Mouse (Mus musculus) gastrocnemius, postnatal 10 days (tissue): ENCODE measurements around the gene Hist1h2ak. TPM values are rescaled to one million over a fixed set of nuclear protein-coding genes. Genes with fewer than 3 reads are reported as not detected.
"Not testable (repeated sequence)": the region's sequence is repeated elsewhere in the genome, so short reads cannot be mapped to it uniquely, and the experiment has no call there.

Source experiments
- DNase-seq: peaks from one replicate; pipeline ENCODE4 v3.0.0; 2021; ENCODE audit warnings: mixed read lengths
- total RNA-seq, 2 experiments: library from RNA; stranded (reverse); gene quantifications; 2 replicates each; pipeline ENCODE4 v1.2.3; 2021

Hist1h2ak gene
- total RNA-seq, 2 experiments from 2014 or later, result 71.7 to 78.9 TPM

GRCm38 (mm10) chr13:21755707-21756106 is 2.1 kb upstream of the Hist1h2ak start:
- no peak for DNase-seq

- not testable (repeated sequence) for DNase-seq
These were observed 821 bp upstream of the Hist1h2ak start for GRCm38 (mm10) chr13:21754294-21755001.

GRCm38 (mm10) chr13:21753051-21753523 is 540 bp downstream of the Hist1h2ak start:
- no peak for DNase-seq

GRCm38 (mm10) chr13:21752356-21752755 is 1.3 kb downstream of the Hist1h2ak start:
- DNase-seq, result no peak

GRCm38 (mm10) chr13:21751827-21752226 is 1.8 kb downstream of the Hist1h2ak start:
- DNase-seq, result no peak

- DNase-seq, result no peak
These were observed 2.2 kb downstream of the Hist1h2ak start for GRCm38 (mm10) chr13:21751417-21751816.

GRCm38 (mm10) chr13:21750159-21751017 is 3.2 kb downstream of the Hist1h2ak start, which contains the start of gene Hist1h4k:
Gene Hist1h4k (minus strand): TSS chr13:21750505.
- DNase-seq, result peak; percentile 79

- DNase-seq, result no peak
These were observed 4.1 kb downstream of the Hist1h2ak start for GRCm38 (mm10) chr13:21749387-21750158.

GRCm38 (mm10) chr13:21745006-21745405 is 8.6 kb downstream of the Hist1h2ak start:
- no peak for DNase-seq

- DNase-seq, result peak; percentile 60
These were observed 18.5 kb downstream of the Hist1h2ak start, which contains the start of gene Hist1h4j for GRCm38 (mm10) chr13:21734906-21735767. Gene Hist1h4j (plus strand): TSS chr13:21735064.

GRCm38 (mm10) chr13:21734010-21734905 is 19.4 kb downstream of the Hist1h2ak start:
- DNase-seq, result peak; percentile 54

GRCm38 (mm10) chr13:21733466-21733865 is 20.2 kb downstream of the Hist1h2ak start:
- DNase-seq, result no peak

- DNase-seq, result no peak
These were observed 24.1 kb downstream of the Hist1h2ak start for GRCm38 (mm10) chr13:21729544-21729943.

- no peak for DNase-seq
These were observed 25.6 kb downstream of the Hist1h2ak start for GRCm38 (mm10) chr13:21727948-21728572.

GRCm38 (mm10) chr13:21722993-21723836 is 30.4 kb downstream of the Hist1h2ak start:
- no peak for DNase-seq

- no peak for DNase-seq
These were observed 31.2 kb downstream of the Hist1h2ak start for GRCm38 (mm10) chr13:21722373-21722925.

- peak; percentile 22 for DNase-seq
These were observed 31.8 kb downstream of the Hist1h2ak start, which contains the start of gene Hist1h2bm for GRCm38 (mm10) chr13:21721757-21722372. Gene Hist1h2bm (plus strand): TSS chr13:21722044.
